Mouse (Mus musculus): Measurements from ENCODE around the gene Npas2. TPM values are rescaled to one million over a fixed set of nuclear protein-coding genes. Genes with fewer than 3 reads are reported as not detected.

Gene Npas2
- total and polyA plus RNA-seq, 3 experiments = not detected

- Histone ChIP-seq H3K27me3 (ENCODE audit: control insufficient read depth in 1 of 2, insufficient read depth in 2 of 2, low read length in 2 of 2) (no peaks in the 10 kb centered on the region; a peak in 1 of 4 replicates), H3K4me3 (ENCODE audit: control insufficient read depth in 1 of 2, insufficient read depth in 1 of 2, low read depth in 2 of 2, low read length in 2 of 2) (no peak overlapping the region), H3K4me1 (ENCODE audit: control insufficient read depth in 1 of 2, insufficient read depth in 2 of 2, low read length in 2 of 2) (no peaks in the 10 kb centered on the region), H3K9me3 (replicated peaks; ENCODE audit: insufficient read depth, low read length) (no peaks in the 10 kb centered on the region), H3K9ac (ENCODE audit: control insufficient read depth, low read depth, low read length, poor library complexity, severe bottlenecking) (no peak overlapping the region), H3K36me3 (ENCODE audit: control insufficient read depth in 1 of 2, insufficient read depth in 2 of 2, low read length in 2 of 2) (no peaks in the 10 kb centered on the region), H3K27ac (ENCODE audit: control insufficient read depth, low read depth, low read length) (no peak overlapping the region), H3K79me2 (ENCODE audit: control insufficient read depth, insufficient read depth, low read length, poor library complexity) (no peaks in the 10 kb centered on the region)
- TF ChIP-seq RAD21 (IDR thresholded peaks at IDR 0.05; ENCODE audit: low read depth, low read length) (no peak), GABPA (IDR thresholded peaks at IDR 0.05; ENCODE audit: low read depth, low read length) (no peak), MYB (IDR thresholded peaks at IDR 0.05; ENCODE audit: low read depth, low read length) (no peak), NRF1 (IDR thresholded peaks at IDR 0.05; ENCODE audit: insufficient read depth, low read depth, low read length, poor library complexity, severe bottlenecking) (no peak), BHLHE40 (IDR thresholded peaks at IDR 0.05; ENCODE audit: borderline replicate concordance, low read depth, low read length) (no peak), USF1 (IDR thresholded peaks at IDR 0.05; ENCODE audit: low read depth, low read length) (no peak), SIN3A (IDR thresholded peaks at IDR 0.05; ENCODE audit: low read length) (no peak)
- DNase-seq (ENCODE audit: low read depth, low spot score) = no peak
Measured at GRCm38 (mm10) chr1:39280989-39281875, 87.7 kb downstream of the Npas2 start.

GRCm38 (mm10) chr1:39281888-39282287 lies 88.4 kb downstream of the Npas2 start:
- Histone ChIP-seq H3K36me3 (ENCODE audit: control insufficient read depth in 1 of 2, insufficient read depth in 2 of 2, low read length in 2 of 2) (no peaks in the 10 kb centered on the region), H3K4me1 (ENCODE audit: control insufficient read depth in 1 of 2, insufficient read depth in 2 of 2, low read length in 2 of 2) (no peaks in the 10 kb centered on the region), H3K4me3 (ENCODE audit: control insufficient read depth in 1 of 2, insufficient read depth in 1 of 2, low read depth in 2 of 2, low read length in 2 of 2) (no peak overlapping the region), H3K9me3 (replicated peaks; ENCODE audit: insufficient read depth, low read length) (no peaks in the 10 kb centered on the region), H3K9ac (ENCODE audit: control insufficient read depth, low read depth, low read length, poor library complexity, severe bottlenecking) (no peak overlapping the region), H3K79me2 (ENCODE audit: control insufficient read depth, insufficient read depth, low read length, poor library complexity) (no peaks in the 10 kb centered on the region), H3K27me3 (ENCODE audit: control insufficient read depth in 1 of 2, insufficient read depth in 2 of 2, low read length in 2 of 2) (no peaks in the 10 kb centered on the region; a peak in 1 of 4 replicates), H3K27ac (ENCODE audit: control insufficient read depth, low read depth, low read length) (no peak overlapping the region)
- TF ChIP-seq MAX (IDR thresholded peaks at IDR 0.05; ENCODE audit: low read length) = no peak
- TF ChIP-seq USF1 (IDR thresholded peaks at IDR 0.05; ENCODE audit: low read depth, low read length) = no peak
- TF ChIP-seq CTCF (IDR thresholded peaks at IDR 0.05 in 2 of 3, conservative IDR thresholded peaks at IDR 0.05 in 1 of 3; ENCODE audit: control insufficient read depth in 1 of 3, insufficient read depth in 1 of 3, low read depth in 2 of 3, low read length in 3 of 3, poor library complexity in 1 of 3, severe bottlenecking in 1 of 3) = no peak
- no peak for TF ChIP-seq ZNF384 (IDR thresholded peaks at IDR 0.05; ENCODE audit: low read depth, low read length)
- TF ChIP-seq NRF1 (IDR thresholded peaks at IDR 0.05; ENCODE audit: insufficient read depth, low read depth, low read length, poor library complexity, severe bottlenecking) = no peak
- TF ChIP-seq GABPA (IDR thresholded peaks at IDR 0.05; ENCODE audit: low read depth, low read length) = no peak
- DNase-seq (ENCODE audit: low read depth, low spot score) = no peak

GRCm38 (mm10) chr1:39283323-39283722 lies 89.8 kb downstream of the Npas2 start:
- Histone ChIP-seq H3K4me3 (ENCODE audit: control insufficient read depth in 1 of 2, insufficient read depth in 1 of 2, low read depth in 2 of 2, low read length in 2 of 2) (no peak overlapping the region), H3K9me3 (replicated peaks; ENCODE audit: insufficient read depth, low read length) (no peaks in the 10 kb centered on the region), H3K79me2 (ENCODE audit: control insufficient read depth, insufficient read depth, low read length, poor library complexity) (no peaks in the 10 kb centered on the region), H3K9ac (ENCODE audit: control insufficient read depth, low read depth, low read length, poor library complexity, severe bottlenecking) (no peak overlapping the region), H3K27ac (ENCODE audit: control insufficient read depth, low read depth, low read length) (no peak overlapping the region), H3K4me1 (ENCODE audit: control insufficient read depth in 1 of 2, insufficient read depth in 2 of 2, low read length in 2 of 2) (no peaks in the 10 kb centered on the region), H3K36me3 (ENCODE audit: control insufficient read depth in 1 of 2, insufficient read depth in 2 of 2, low read length in 2 of 2) (no peaks in the 10 kb centered on the region), H3K27me3 (ENCODE audit: control insufficient read depth in 1 of 2, insufficient read depth in 2 of 2, low read length in 2 of 2) (no peaks in the 10 kb centered on the region; a peak in 1 of 4 replicates)
- TF ChIP-seq RCOR1 (IDR thresholded peaks at IDR 0.05; ENCODE audit: low read depth, low read length) = no peak
- TF ChIP-seq MXI1 (IDR thresholded peaks at IDR 0.05; ENCODE audit: low read depth, low read length) = no peak
- TF ChIP-seq ZKSCAN1 (IDR thresholded peaks at IDR 0.05; ENCODE audit: low read depth, low read length) = no peak
- TF ChIP-seq UBTF (IDR thresholded peaks at IDR 0.05; ENCODE audit: borderline replicate concordance, insufficient read depth, low read depth, low read length) = no peak
- TF ChIP-seq EP300 (IDR thresholded peaks at IDR 0.05; ENCODE audit: low read depth in 1 of 2, low read length in 2 of 2) = no peak
- no peak for TF ChIP-seq MEF2A (IDR thresholded peaks at IDR 0.05; ENCODE audit: extremely low read depth, insufficient replicate concordance, low read depth, low read length, poor library complexity, severe bottlenecking)
- no peak for TF ChIP-seq KAT2A (conservative IDR thresholded peaks at IDR 0.05; ENCODE audit: low read depth, low read length)
- no peak for TF ChIP-seq USF1 (IDR thresholded peaks at IDR 0.05; ENCODE audit: low read depth, low read length)
- TF ChIP-seq BHLHE40 (IDR thresholded peaks at IDR 0.05; ENCODE audit: borderline replicate concordance, low read depth, low read length) = no peak
- no peak for TF ChIP-seq POLR2AphosphoS5 (IDR thresholded peaks at IDR 0.05; ENCODE audit: borderline replicate concordance, low read depth, low read length)
- no peak for TF ChIP-seq ZC3H11A (IDR thresholded peaks at IDR 0.05; ENCODE audit: low read depth, low read length)
- no peak for TF ChIP-seq ZMIZ1 (IDR thresholded peaks at IDR 0.05; ENCODE audit: low read depth, low read length)
- TF ChIP-seq SIN3A (IDR thresholded peaks at IDR 0.05; ENCODE audit: low read length) = no peak
- TF ChIP-seq CHD2 (IDR thresholded peaks at IDR 0.05; ENCODE audit: low read length) = no peak
- no peak for TF ChIP-seq MYB (IDR thresholded peaks at IDR 0.05; ENCODE audit: low read depth, low read length)
- no peak for TF ChIP-seq CHD1 (IDR thresholded peaks at IDR 0.05; ENCODE audit: low read depth, low read length)
- DNase-seq (ENCODE audit: low read depth, low spot score) = no peak

All from MEL (cell line).